Mouse (Mus musculus) left cerebral cortex, adult 2 months (tissue): Measurements from ENCODE around the gene Mllt10. TPM values are rescaled to one million over a fixed set of nuclear protein-coding genes. Genes with fewer than 3 reads are reported as not detected.

Experiments
- DNase-seq, 2 experiments: peaks; one replicate each; pipeline ENCODE4 v3.0.0; 2021 to 2022; ENCODE audit warnings: low spot score in 2 of 2, mixed read lengths in 1 of 2; ENCODE audit errors: extremely low spot score in 1 of 2
- H3K27ac ChIP-seq: fragments of 200-600 bp; 2 replicates; pipeline ENCODE4 v1.8.1; 2022
- H3K4me3 ChIP-seq: fragments of 200-600 bp; 2 replicates; pipeline ENCODE4 v1.8.1; 2022
- CTCF ChIP-seq: fragments of 200-600 bp; IDR thresholded peaks from 2 replicates; pipeline ENCODE4 v1.8.1; 2022; ENCODE audit warnings: antibody characterized with exemption, mild to moderate bottlenecking, moderate library complexity
- intact Hi-C: fragments of 180-260 bp; cut with DNase I; formaldehyde crosslinking; loops from one replicate; pipeline ENCODE4 v1.15.1; 2025
- microRNA-seq, 2 experiments: library from miRNA; unstranded; fragments of <30 nt; microRNA quantifications; one replicate each; pipeline ENCODE4 v1.2.0; 2021
- total RNA-seq, 2 experiments: library from RNA; stranded (reverse); gene quantifications; 2 replicates each; pipeline ENCODE4 v1.2.3; 2021

Gene Mllt10
- total RNA-seq, 2 experiments from 2014 or later: 51.6 to 52.1 TPM

DNA sequence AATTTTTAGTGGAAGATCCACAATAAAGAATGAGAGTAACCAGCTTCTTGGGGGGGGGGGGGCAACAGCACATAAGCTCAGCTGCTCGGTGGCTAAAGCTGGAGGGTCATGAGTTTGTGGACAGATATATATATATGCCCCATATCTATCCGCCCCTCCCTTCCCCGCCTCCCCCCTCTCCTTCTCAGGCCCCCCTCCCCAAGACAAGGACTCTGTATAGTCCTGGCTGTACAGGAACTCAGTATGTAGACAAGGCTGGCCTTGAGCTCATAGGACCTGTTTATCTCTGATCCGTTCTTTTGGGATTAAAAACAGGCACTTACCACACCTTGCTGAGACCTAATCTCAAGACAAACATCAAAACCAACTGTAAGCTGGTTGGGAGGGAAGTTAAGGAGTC lies 154.9 kb downstream of the Mllt10 start:
- no peak overlapping the region for H3K4me3 ChIP-seq
- intact Hi-C loops: loop anchor here (10.0 kb wide), 1 partner anchor 465 kb away; the partner anchor contains the start of genes Bmi1 and Commd3
- no peak for DNase-seq
- no peak overlapping the region; the same call in 1 of the 2 replicates for H3K27ac ChIP-seq
- no peak for TF ChIP-seq CTCF

DNA sequence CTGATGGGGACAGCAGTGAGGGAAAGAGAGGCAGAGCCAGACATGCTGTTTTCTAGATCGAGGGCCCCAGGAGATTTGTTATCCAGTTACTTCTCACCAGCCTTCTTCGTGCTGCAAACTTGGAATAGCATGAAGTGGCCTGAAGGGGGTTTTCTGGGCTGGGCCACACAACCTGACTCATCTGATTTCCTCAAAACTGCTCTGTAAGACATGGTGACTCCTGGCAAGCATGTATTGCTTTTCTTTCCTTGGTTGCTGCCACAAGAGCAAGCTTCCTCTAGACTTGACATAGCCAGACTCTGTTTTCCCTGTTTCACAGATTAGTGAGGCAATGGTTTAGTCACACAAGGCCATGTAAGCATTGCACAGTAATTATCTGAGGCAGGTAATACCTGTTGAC lies 159.0 kb downstream of the Mllt10 start:
- intact Hi-C loops: loop anchor here (10.0 kb wide), 1 partner anchor 461 kb away; the partner anchor contains the start of genes Bmi1 and Commd3
- Histone ChIP-seq H3K4me3 (no peak overlapping the region), H3K27ac (no peak overlapping the region)
- DNase-seq: no peak
- no peak; the same call in 1 of the 2 replicates for TF ChIP-seq CTCF

DNA sequence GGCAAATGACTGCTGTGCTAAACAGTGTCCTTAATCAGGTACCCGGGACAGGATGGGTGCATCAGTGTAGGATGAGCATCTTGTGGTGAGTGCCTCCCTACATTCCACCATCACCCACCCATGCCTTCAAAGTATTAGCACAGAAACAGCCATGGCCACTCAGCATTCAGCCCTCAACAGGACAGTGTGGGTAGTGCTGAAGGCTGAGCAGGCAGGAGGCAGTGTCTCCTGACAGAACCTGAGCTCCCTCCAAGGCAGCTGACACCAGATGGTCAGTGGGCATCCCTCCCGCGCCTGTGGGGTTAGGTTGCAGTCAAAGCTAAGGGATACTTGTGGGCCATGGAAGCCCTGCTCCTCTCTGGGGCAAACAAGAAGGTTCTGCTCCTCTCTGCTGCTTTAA lies 162.8 kb downstream of the Mllt10 start:
- intact Hi-C loops: loop anchor here (10.0 kb wide), 1 partner anchor 457 kb away; the partner anchor contains the start of genes Bmi1 and Commd3
- H3K4me3 ChIP-seq: no peak overlapping the region
- TF ChIP-seq CTCF: peak; percentile 38
- peak in 1 of 2 experiments; percentile 48 for DNase-seq
- H3K27ac ChIP-seq: no peak overlapping the region

DNA sequence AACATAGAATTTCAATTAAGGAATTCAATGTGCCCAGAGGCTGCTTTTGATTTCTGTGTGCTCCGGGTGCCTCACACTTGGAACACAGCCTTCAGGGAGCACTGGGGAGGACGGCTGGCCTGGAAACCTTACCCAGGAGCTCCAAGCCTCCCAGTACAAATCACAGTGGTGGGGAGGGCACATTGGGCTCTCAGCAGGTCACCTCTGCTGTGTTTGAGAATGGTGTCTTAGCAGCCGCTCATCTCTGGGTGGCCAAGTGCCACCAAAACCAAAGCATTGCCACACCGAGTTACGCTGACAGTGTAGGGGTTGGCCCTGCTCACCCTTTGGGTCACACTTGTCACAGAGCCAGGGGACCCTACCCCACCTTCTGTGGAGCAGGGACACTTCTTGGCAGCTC lies 163.5 kb downstream of the Mllt10 start:
- peak overlapping the region; percentile 36 for H3K27ac ChIP-seq
- intact Hi-C loops: loop anchor here (10.0 kb wide), 1 partner anchor 456 kb away; the partner anchor contains the start of genes Bmi1 and Commd3
- DNase-seq: no peak
- no peak for TF ChIP-seq CTCF
- no peak overlapping the region for H3K4me3 ChIP-seq

DNA sequence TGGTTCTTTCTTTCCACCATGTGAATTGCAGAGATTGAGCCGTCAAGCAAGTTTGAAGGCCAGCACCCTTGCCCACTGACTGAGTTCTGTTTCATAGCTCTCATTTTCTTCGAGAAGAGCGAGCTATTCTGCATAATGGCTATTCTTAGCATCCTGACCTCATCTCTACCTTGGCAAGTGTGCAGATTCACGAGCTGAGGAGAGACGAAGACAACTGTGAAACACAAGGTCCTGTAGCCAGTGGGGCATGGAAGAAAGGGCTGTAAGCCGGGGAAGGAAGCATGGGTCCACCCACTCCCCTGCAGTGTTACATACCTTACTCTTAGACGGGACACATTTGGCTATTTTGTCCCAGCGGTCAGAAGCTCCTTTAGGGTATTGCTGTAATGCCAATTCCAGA lies 164.1 kb downstream of the Mllt10 start:
- no peak for DNase-seq
- no peak overlapping the region for H3K27ac ChIP-seq
- intact Hi-C loops: loop anchor here (10.0 kb wide), 1 partner anchor 456 kb away; the partner anchor contains the start of genes Bmi1 and Commd3
- TF ChIP-seq CTCF: no peak
- no peak overlapping the region for H3K4me3 ChIP-seq

DNA sequence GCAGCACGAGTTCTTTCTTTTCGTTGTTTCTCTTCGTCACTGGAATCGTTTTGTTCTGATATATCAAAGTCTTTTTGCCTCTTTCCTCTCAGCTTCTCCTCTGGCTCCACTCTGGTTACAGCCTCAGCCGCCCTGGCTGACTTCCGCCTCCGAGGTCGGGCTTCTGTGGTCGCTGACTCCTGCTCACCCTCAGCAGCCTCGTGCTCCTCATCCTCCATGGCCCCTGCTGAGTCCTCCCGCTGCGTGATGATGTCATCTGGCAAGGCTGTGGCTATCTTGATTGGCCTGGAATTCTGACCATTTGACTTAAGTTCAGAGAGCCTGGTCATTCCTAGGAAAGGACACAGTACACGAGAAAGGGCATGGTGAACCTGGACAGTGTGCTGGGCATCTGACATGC lies 164.5 kb downstream of the Mllt10 start:
- intact Hi-C loops: loop anchor here (10.0 kb wide), 1 partner anchor 455 kb away; the partner anchor contains the start of genes Bmi1 and Commd3
- no peak for TF ChIP-seq CTCF
- Histone ChIP-seq H3K4me3 (no peak overlapping the region), H3K27ac (no peak overlapping the region)
- no peak for DNase-seq

DNA sequence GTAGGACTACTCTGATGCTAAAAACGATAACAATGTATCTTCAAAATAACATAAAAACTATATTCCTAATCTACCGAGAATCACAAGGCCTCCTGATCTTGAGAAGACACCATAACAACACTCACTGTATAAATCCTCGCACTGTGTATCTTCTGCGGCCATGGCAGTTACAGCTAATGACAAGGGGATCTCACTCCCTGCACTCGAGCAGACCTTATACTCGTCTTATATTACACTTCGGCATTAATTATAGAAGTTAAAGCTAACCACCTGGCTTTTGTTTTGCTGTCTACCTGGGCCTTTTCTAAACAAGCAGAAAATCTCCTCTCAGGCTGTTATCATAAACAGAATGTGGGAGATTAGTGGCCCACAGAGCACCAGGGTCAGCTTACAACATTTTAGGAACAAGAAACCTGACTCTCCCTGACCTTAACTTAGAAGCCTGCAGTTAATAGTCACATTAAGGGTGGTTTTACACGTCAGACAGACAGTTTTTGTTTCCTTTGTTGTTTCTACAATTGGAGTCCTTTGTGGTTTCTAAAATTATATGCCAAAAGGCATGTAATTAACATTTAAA lies 173.5 kb downstream of the Mllt10 start:
- no peak for TF ChIP-seq CTCF
- intact Hi-C loops: no loop called here
- H3K4me3 ChIP-seq: no peak overlapping the region

DNA sequence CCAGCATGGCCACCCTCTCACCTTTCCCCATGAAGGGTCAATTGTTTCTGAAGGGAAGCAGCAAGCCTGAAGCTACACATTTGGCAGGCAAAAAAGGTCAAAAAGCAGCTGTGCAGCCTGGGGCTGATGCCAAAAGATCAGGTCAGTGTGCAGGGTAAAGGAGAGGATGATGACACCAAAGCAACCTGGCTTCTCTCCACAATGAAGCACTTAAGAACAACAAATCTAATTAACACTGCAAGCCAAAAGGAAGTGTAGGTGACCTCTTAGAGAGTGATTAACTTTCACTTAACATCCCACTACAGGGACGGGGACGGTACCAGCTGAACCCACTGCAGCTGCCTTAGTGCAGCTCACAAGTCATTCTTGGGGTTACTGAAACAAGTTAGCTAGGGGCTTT lies 174.2 kb downstream of the Mllt10 start:
- Histone ChIP-seq H3K4me3 (no peak overlapping the region), H3K27ac (no peak overlapping the region)

More for the DNA sequence above, 173.5 kb downstream of the Mllt10 start:
- no peak for DNase-seq
- H3K27ac ChIP-seq: no peak overlapping the region

DNA sequence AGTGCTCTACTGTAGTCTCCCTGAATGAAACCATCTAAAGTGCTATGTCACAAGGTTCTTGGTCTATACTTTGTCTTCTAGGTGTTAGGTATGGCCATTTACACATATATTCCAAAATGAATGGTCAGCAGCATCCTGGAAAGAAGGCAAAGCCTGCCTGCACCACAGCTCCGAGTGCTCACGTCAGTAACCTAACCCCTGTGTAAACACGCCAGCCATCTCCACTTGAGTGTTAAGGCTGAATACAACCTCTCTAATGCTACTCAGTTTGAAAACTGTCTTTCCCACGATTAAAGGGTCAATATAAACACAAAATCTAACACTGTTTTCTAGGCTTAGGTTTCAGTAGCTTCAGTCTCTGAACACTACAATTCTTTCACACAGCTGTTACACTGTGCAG lies 176.1 kb downstream of the Mllt10 start:
- intact Hi-C loops: no loop called here
- H3K27ac ChIP-seq: no peak overlapping the region
- no peak for TF ChIP-seq CTCF
- no peak for DNase-seq
- no peak overlapping the region for H3K4me3 ChIP-seq

More for the DNA sequence above, 174.2 kb downstream of the Mllt10 start:
- no peak for TF ChIP-seq CTCF
- intact Hi-C loops: no loop called here
- DNase-seq: no peak

DNA sequence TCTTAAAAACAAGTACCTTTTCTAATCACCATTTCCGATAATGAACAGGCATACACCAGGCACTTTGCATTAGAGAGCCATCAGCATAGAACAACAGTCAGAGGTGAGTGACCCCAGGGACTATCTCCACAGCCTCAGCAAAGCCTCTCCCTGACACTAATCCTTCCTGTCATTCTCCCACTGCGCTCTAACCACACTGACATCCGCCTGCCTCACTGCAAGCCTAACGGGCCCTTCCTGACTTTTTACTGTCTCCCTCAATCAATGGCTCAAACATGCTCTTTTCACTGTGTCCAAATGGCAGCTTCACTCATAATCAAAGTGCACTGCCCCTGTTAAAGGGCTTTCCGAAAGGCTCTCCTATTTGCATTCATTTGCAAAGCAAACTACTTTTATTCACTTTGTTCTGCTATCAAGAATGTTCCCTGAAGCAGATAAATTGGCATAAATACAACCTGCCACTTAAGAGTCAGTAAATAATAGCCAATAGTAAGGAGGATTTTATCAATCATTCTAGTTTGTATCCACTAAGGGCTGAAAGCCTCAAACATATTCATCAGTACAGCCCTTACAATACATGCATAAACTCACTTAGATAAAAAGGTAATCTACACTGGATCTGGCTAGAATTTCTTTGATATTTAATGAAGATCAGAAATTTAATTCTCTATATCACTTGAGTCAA lies 178.0 kb downstream of the Mllt10 start:
- no peak for TF ChIP-seq CTCF
- Histone ChIP-seq H3K27ac (no peak overlapping the region), H3K4me3 (no peak overlapping the region)
- intact Hi-C loops: no loop called here
- DNase-seq: no peak

DNA sequence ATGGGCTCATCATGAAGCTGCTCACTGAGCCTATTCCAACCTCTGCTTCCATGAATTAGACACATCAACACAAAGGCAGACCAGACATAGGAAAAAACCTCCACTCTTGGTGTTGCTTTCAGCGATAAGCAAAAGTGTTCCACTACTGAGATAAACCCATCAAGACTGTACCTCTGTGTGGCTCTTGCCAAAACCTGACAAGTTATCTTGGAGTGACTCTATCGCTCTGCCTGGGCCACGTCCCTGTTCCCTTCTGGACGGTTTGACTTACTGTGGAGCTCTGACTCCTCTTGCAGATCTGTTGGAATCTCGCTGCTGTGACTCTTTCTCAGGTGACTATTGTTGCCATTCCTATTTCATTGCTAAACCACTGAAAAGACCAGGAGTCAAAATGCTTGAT lies 180.5 kb downstream of the Mllt10 start:
- intact Hi-C loops: no loop called here
- no peak for TF ChIP-seq CTCF
- H3K27ac ChIP-seq: no peak overlapping the region
- no peak overlapping the region for H3K4me3 ChIP-seq
- no peak for DNase-seq

DNA sequence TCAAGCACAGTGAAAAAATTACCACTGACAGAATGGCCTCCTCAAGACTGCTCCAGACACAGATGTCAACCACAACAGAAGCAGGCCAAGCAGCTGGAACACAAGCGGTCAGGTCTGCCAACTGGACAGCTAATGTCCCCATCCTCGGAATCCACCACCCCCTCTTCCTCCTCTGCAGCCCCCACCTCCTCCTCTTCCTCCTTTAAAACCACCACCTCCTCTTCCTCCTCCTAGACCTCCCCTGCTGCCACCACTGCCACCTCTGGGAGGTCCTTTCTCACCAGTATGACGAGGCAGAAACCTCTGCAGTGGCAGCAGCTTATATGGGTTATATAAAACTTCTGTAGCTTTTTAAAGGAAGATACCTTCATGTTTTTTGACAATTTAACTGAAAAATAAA lies 194.2 kb downstream of the Mllt10 start:
- DNase-seq: no peak
- Histone ChIP-seq H3K27ac (no peak overlapping the region), H3K4me3 (no peak overlapping the region)
- no peak for TF ChIP-seq CTCF
- intact Hi-C loops: no loop called here

Small RNA genes within 50 kb of the gene (microRNA-seq; reads per million reads assigned to microRNA genes)
- 0 reads per million in 2 experiments for gene Gm23638
- gene Mir7655: 0.48 to 2.4 reads per million in 2 experiments

Other genes starting within 250 kb of the Mllt10 start
- not detected for gene H2al2a, start 58.3 kb upstream of the Mllt10 start, total RNA-seq
- gene A930004D18Rik, start 17.5 kb upstream of the Mllt10 start, total RNA-seq: 1 to 10 TPM; 2.7 to 5.0 TPM
- 1 to 10 TPM; 7.4 to 8.0 TPM for gene Skida1, start 6.2 kb upstream of the Mllt10 start, total RNA-seq